Mouse (Mus musculus) midbrain, embryonic 13.5 days (tissue): ENCODE measurements around the gene Ephb6. TPM values are rescaled to one million over a fixed set of nuclear protein-coding genes. Genes with fewer than 3 reads are reported as not detected.
A peak's percentile ranks its signal among the peaks of the same experiment; 100 is the strongest.

Source experiments
- ATAC-seq: fragments of 200-750 bp; cut with Nextera tagmentation; 2 replicates; pipeline ENCODE4 v1.8.0; 2017; ENCODE audit warnings: mild to moderate bottlenecking, moderate TSS enrichment, moderate library complexity
- H3K27ac ChIP-seq: fragments of 300-500 bp; sonication (generic); 2 replicates; pipeline ENCODE4 v1.5.1; 2015; ENCODE audit warnings: inconsistent platforms, mild to moderate bottlenecking, moderate library complexity
- H3K27me3 ChIP-seq: fragments of 300-500 bp; sonication (generic); 2 replicates; pipeline ENCODE4 v1.6.1; 2015; ENCODE audit warnings: mild to moderate bottlenecking, inconsistent platforms
- H3K36me3 ChIP-seq: fragments of 300-500 bp; sonication (generic); 2 replicates; pipeline ENCODE4 v1.6.1; 2015; ENCODE audit warnings: mild to moderate bottlenecking, inconsistent platforms
- H3K4me1 ChIP-seq: fragments of 300-500 bp; sonication (generic); replicated peaks from 2 replicates; pipeline ENCODE4 v1.6.1; 2015; ENCODE audit warnings: inconsistent platforms
- H3K4me2 ChIP-seq: fragments of 300-500 bp; sonication (generic); replicated peaks from 2 replicates; pipeline ENCODE4 v1.6.1; 2015; ENCODE audit warnings: moderate library complexity, mild to moderate bottlenecking, inconsistent platforms
- H3K4me3 ChIP-seq: fragments of 300-500 bp; sonication (generic); replicated peaks from 2 replicates; pipeline ENCODE4 v1.5.1; 2015; ENCODE audit warnings: mild to moderate bottlenecking, inconsistent platforms
- H3K9ac ChIP-seq: fragments of 300-500 bp; sonication (generic); replicated peaks from 2 replicates; pipeline ENCODE4 v1.6.1; 2015; ENCODE audit warnings: mild to moderate bottlenecking, inconsistent platforms
- H3K9me3 ChIP-seq: fragments of 300-500 bp; sonication (generic); 2 replicates; pipeline ENCODE4 v1.6.1; 2016; ENCODE audit warnings: mild to moderate bottlenecking, inconsistent platforms
- WGBS: fragments of 180-500 bp; shearing (Covaris S2); methylation state at CpG from one replicate; pipeline ENCODE4 v1.1.7; 2015; 5-methylcytosine and 5-hydroxymethylcytosine counted together
- polyA plus RNA-seq: library from polyadenylated mRNA; unstranded; fragments of >200 nt; fragmentation: Nextera tagmentation; extraction: Ambion mirVana; gene quantifications from 2 replicates; pipeline ENCODE4 v1.2.1, GENCODE M21; 2015

Ephb6 gene
- polyA plus RNA-seq, 1 experiment from 2014 or later: 26.6 TPM

DNA sequence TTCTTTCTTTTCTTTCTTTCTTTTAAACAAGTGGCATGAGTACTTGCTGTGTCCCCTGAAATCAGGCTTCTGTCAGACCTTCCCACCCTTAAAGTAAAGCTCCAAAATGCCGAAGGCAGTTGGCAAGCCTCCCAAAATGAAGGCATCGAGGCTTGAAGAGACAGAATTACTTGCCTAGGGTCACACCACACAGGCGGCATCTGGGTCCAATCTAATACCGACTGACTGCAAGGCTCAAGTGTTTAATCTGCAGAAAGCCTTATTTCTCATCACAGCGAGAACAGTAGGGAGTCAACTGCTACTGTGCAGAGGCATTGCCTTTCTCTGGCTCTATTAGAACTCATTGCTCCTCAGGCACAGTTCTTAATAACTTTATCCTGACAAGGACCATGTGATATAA lies 28.0 kb upstream of the Ephb6 start:
- H3K4me2 ChIP-seq: no peak overlapping the region
- H3K9me3 ChIP-seq: no peaks in the 10 kb centered on the region
- H3K9ac ChIP-seq: no peak overlapping the region
- no peaks in the 10 kb centered on the region for H3K36me3 ChIP-seq
- no peak overlapping the region for H3K4me3 ChIP-seq
- 49% methylated on average over 5 of the region's 5 CpGs for WGBS
- no peaks in the 10 kb centered on the region for H3K27me3 ChIP-seq
- no peak overlapping the region for H3K27ac ChIP-seq
- peak; percentile 59; the same call in 1 of the 2 replicates for ATAC-seq
- H3K4me1 ChIP-seq: no peaks in the 10 kb centered on the region

DNA sequence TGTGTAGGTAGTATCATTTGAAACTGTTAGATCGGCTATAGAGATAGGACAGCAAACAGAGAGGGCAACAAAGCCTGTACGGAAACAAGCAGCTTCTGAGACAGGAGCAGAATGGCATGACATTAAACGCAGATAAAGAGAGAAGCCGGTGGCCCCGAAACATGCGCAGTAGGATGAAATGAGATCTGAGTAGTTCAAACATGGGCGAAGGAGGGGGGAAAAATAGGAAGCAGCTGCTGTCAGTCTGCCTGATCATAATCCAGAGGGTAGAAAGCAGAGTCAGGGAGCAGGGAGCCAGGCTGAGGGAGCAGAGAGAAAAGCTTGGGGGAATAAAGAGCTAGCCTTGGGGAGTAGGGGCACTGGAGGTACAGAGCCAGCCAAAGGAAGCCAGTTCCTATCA lies 24.0 kb upstream of the Ephb6 start:
- Histone ChIP-seq H3K9me3 (peaks cover 3% of the 10 kb centered on the region; the same call in 1 of the 2 replicates), H3K27ac (no peak overlapping the region), H3K4me2 (no peak overlapping the region), H3K27me3 (no peaks in the 10 kb centered on the region), H3K4me1 (no peaks in the 10 kb centered on the region), H3K9ac (no peak overlapping the region), H3K4me3 (no peak overlapping the region), H3K36me3 (no peaks in the 10 kb centered on the region)
- WGBS: 42% methylated on average over 7 of the region's 7 CpGs
- ATAC-seq: peak; percentile 74

DNA sequence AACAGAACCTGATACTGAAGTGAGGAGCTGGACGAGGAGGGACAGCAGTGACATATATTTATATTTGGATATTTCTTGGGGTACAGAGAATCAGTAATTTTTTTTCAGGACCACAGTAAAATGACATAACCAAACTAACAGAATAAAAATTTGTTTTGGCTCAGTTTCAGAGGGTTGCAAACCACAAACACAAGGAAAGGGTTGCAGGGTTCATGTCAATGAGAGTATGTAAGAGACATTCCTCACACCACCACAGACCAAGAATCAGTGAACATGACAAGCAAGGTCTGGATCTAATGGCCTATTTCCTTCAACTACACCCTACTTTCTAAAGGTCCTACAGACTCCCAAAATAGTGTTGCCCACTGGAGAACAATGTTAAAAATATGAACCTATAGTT lies 23.1 kb upstream of the Ephb6 start:
- H3K9me3 ChIP-seq: peaks cover 3% of the 10 kb centered on the region; the same call in 1 of the 2 replicates

DNA sequence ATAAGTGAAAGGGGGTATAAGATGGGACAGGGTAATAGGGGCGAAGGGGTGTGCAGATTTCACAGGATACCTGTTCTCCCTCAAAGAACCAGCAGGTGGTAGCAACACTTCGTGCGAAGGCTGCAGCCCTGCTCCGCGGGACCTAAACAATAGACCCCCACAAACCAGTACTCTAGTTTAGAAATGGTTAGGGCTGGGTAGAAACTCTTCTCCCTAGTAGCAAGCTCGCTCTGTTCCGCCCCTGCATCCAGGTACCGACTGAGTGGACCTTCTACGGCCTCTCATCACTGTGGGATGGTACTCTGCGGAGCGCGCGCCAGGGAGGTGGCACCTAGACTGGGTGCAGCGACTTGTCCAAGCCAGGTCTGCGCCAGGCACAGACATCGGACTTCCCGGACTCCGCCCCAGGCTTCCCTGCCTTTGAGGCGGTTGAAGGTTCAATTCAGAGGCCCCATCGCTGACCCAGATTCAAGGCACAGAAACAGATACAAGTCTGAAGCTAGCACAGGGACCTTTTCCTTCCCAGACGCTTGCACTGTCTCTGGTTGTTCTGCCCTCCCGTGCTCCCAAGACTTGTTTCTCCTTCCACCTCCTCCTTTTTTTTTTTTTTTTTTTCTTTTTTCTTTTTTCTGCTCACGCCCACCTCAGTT lies 756 bp upstream of the Ephb6 start:
- Histone ChIP-seq H3K27ac (peak overlapping the region; percentile 95), H3K27me3 (no peaks in the 10 kb centered on the region), H3K9me3 (no peaks in the 10 kb centered on the region), H3K4me2 (peak overlapping the region; percentile 64), H3K36me3 (no peaks in the 10 kb centered on the region), H3K9ac (peak overlapping the region; percentile 92), H3K4me1 (peaks cover 32% of the 10 kb centered on the region), H3K4me3 (peak overlapping the region; percentile 77)
- WGBS: under 1% methylated on average over 23 of the region's 23 CpGs
- ATAC-seq: peak; percentile 70

More for the DNA sequence above, 23.1 kb upstream of the Ephb6 start:
- Histone ChIP-seq H3K36me3 (no peaks in the 10 kb centered on the region), H3K4me2 (no peak overlapping the region), H3K27me3 (no peaks in the 10 kb centered on the region), H3K4me1 (no peaks in the 10 kb centered on the region), H3K27ac (no peak overlapping the region), H3K9ac (no peak overlapping the region), H3K4me3 (no peak overlapping the region)
- WGBS: 93% methylated on average over 1 of the region's 1 CpGs
- ATAC-seq: no peak

DNA sequence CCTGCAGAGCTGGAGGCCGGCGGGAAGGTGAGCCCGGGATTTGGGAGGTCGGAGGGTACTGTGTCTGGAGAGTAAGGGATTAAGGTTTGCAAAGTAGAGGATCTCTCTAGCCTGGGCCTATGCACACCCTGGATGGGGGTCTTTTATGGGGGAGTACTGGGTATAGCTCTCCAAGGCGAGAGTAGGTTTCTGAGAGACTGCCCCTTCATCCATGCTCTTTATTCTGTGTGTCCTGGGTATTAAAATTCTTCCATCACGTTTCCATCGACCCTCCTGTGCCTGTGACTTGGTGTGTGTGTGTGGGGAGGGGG lies 467 bp downstream of the Ephb6 start:
- no peaks in the 10 kb centered on the region for H3K9me3 ChIP-seq
- H3K9ac ChIP-seq: peak overlapping the region; percentile 92
- no peaks in the 10 kb centered on the region for H3K27me3 ChIP-seq
- H3K4me2 ChIP-seq: peak overlapping the region; percentile 64
- H3K27ac ChIP-seq: peak overlapping the region; percentile 95
- WGBS: under 1% methylated on average over 7 of the region's 7 CpGs
- peak overlapping the region; percentile 77 for H3K4me3 ChIP-seq
- H3K36me3 ChIP-seq: no peaks in the 10 kb centered on the region
- H3K4me1 ChIP-seq: peaks cover 35% of the 10 kb centered on the region
- ATAC-seq: peak; percentile 68

DNA sequence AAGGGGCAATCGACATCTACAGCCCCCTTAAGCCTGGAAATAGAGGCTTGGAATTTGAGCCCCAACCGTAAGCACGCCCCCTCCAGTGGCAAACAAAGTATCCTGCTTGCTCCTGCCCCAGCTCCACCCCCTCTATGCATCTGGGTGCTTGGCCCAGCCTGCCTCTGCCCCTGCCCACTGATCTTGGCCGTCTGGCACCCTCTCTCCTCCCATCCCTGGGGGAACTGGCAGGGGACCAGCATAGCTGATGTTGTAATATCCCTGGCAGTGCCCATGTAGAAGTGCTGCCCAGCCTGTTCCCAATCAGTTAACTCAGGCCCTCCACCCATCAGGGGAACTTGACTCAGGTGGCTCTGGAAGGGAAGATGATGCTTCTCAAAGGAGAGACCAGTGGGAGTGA lies 932 bp downstream of the Ephb6 start:
- peak; percentile 12 for ATAC-seq
- Histone ChIP-seq H3K36me3 (no peaks in the 10 kb centered on the region), H3K4me1 (peaks cover 35% of the 10 kb centered on the region), H3K9ac (peak overlapping the region; percentile 92), H3K27ac (no peak overlapping the region), H3K4me3 (peak overlapping the region; percentile 77), H3K9me3 (no peaks in the 10 kb centered on the region), H3K4me2 (peak overlapping the region; percentile 64), H3K27me3 (no peaks in the 10 kb centered on the region)
- 6% methylated on average over 4 of the region's 4 CpGs for WGBS

DNA sequence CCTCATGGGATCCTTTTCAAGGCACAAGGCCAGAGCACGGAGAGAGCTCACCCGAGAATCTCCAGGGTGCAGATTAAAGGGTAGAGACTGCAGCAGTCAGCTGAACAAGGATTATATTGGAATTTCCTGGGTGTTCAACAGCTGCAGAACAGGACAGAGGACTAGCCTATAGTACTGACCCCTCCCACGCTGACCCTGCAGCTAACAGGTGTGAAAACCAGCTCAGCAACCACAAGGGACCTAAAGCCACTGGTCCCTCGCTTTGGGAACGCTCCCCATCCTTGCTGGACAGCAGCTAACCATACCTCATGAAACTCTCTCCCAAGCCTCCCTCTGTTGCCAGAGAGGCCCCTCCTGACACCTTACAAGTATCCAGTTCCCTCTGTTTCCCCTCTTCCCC lies 2.4 kb downstream of the Ephb6 start:
- H3K27me3 ChIP-seq: no peaks in the 10 kb centered on the region
- H3K4me1 ChIP-seq: peaks cover 35% of the 10 kb centered on the region
- no peaks in the 10 kb centered on the region for H3K9me3 ChIP-seq
- 0 out of 2 replicates have a peak overlapping the region, but pooled peaks have one; percentile 7 for H3K9ac ChIP-seq
- 68% methylated on average over 5 of the region's 5 CpGs for WGBS
- H3K27ac ChIP-seq: no peak overlapping the region
- H3K4me2 ChIP-seq: peak overlapping the region; percentile 64
- no peaks in the 10 kb centered on the region for H3K36me3 ChIP-seq
- H3K4me3 ChIP-seq: no peak overlapping the region
- ATAC-seq: no peak

DNA sequence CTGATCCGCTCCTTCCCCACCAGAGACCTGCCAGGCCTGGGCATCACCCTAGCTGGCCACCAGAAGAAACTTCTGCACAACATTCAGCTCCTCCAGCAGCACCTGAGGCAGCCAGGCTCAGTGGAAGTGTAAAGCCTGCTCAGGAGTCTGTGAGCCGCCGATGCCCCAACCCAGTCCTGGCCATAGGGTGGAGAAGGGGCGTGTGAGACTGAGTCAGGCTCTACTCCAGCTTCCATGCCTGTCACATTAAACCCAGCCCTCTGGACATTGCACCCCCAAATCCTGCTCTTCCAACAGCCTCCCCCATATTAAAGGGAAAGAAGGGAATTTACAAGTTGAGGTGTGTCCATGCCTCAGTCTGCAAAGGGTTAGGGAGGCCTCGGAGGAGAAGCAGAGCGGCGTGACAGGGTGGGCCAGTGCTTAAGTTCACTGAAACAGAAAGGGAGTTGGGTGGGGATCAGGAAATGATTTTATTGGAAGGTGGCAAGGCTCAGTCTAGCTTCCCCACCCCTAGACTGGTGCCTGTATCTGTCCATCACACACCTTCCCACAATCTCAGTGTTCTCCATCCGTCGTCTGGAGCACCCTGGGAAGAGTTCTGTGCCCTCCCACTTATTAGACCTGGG lies 15.0 kb downstream of the Ephb6 start:
- H3K4me1 ChIP-seq: no peaks in the 10 kb centered on the region
- WGBS: 94% methylated on average over 9 of the region's 9 CpGs

DNA sequence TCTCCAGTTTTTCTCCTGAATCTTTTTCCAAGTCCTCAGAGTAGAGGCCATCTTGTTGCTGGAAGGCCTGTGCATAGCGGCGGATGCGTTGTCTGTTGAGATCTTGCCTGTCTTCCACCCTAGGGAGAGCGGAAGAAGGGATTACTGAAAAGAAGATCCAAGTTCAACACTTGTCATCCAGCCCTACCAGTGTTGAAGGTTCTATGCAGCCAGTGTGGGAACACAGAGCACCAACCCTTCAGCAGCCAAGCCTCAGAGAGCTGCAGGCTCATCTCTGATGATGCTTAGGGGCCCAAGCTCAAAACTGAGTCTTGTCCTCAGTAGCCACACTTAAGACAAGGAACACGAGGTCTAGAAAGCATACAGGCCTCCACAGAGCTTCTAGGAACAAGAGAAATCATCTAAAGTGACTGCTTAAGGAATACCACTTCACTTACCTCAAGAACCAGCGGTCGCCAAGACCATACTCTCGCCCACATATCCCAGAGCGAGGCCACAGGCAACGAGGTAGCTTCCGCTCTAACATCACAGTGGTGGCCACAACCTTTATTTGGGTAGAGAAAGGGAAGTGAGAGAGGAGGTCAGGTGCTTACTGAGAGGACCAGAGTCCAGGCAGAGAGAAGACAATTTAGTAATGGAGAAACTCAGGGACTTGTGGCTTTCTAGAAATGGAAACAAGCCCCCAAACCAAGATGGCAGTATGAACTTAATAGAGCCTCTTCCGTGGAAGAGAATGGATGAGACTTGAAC lies 16.1 kb downstream of the Ephb6 start:
- no peak for ATAC-seq

More for the DNA sequence above, 15.0 kb downstream of the Ephb6 start:
- H3K4me3 ChIP-seq: no peak overlapping the region
- H3K9me3 ChIP-seq: no peaks in the 10 kb centered on the region
- no peaks in the 10 kb centered on the region for H3K27me3 ChIP-seq
- ATAC-seq: no peak
- no peak overlapping the region for H3K4me2 ChIP-seq
- peaks cover 55% of the 10 kb centered on the region for H3K36me3 ChIP-seq
- no peak overlapping the region for H3K9ac ChIP-seq
- H3K27ac ChIP-seq: no peak overlapping the region

DNA sequence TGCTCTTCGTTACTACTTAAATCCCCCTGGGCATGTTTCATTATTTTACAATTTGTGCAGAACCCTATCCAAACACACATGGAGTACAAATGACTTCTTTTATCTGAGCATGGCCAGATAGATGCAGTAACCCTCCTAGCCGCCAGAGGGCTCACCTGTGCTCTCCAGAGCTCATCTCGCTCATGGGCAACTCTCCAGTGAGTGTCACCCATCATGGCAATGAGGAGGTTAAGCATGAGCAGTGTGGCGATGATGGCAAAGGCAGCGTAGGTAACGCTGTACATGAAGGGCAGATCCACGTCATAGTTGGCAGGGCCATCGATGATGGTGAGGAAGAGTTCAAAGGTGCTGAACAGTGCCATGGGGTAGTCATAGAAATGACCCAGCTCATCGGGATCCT lies 17.4 kb downstream of the Ephb6 start:
- no peak overlapping the region for H3K27ac ChIP-seq
- peak; percentile 51; the same call in 1 of the 2 replicates for ATAC-seq
- H3K27me3 ChIP-seq: no peaks in the 10 kb centered on the region
- WGBS: 66% methylated on average over 9 of the region's 9 CpGs
- H3K4me1 ChIP-seq: no peaks in the 10 kb centered on the region
- H3K36me3 ChIP-seq: peaks cover 31% of the 10 kb centered on the region
- no peaks in the 10 kb centered on the region for H3K9me3 ChIP-seq
- no peak overlapping the region for H3K4me3 ChIP-seq
- no peak overlapping the region for H3K9ac ChIP-seq
- no peak overlapping the region for H3K4me2 ChIP-seq

More for the DNA sequence above, 16.1 kb downstream of the Ephb6 start:
- Histone ChIP-seq H3K9ac (no peak overlapping the region), H3K27me3 (no peaks in the 10 kb centered on the region), H3K36me3 (peaks cover 44% of the 10 kb centered on the region), H3K4me2 (no peak overlapping the region), H3K27ac (no peak overlapping the region), H3K9me3 (no peaks in the 10 kb centered on the region), H3K4me1 (no peaks in the 10 kb centered on the region), H3K4me3 (no peak overlapping the region)
- 90% methylated on average over 12 of the region's 12 CpGs for WGBS

DNA sequence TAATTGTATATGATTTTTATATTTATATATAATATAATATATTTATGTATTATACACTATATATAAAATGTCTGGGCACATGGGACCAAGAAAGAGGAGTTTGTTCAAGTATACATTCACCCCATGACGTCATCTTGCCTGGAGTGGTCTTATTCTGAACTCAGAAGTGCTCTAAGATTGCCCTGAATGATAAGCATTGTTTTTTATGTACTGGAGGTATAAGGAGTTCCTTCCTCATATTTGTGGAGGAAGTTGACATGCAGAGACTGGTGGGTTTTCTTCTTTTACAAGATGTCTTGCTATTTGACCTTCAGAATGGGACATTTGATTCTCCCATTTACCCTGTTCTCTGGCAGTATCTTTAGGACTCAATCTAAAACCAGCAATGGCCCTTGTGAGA lies 22.9 kb downstream of the Ephb6 start:
- Histone ChIP-seq H3K36me3 (no peaks in the 10 kb centered on the region), H3K27me3 (no peaks in the 10 kb centered on the region), H3K9me3 (no peaks in the 10 kb centered on the region), H3K4me3 (no peak overlapping the region), H3K9ac (no peak overlapping the region), H3K27ac (no peak overlapping the region), H3K4me2 (no peak overlapping the region), H3K4me1 (no peaks in the 10 kb centered on the region)
- no peak for ATAC-seq
- 91% methylated on average over 1 of the region's 1 CpGs for WGBS

DNA sequence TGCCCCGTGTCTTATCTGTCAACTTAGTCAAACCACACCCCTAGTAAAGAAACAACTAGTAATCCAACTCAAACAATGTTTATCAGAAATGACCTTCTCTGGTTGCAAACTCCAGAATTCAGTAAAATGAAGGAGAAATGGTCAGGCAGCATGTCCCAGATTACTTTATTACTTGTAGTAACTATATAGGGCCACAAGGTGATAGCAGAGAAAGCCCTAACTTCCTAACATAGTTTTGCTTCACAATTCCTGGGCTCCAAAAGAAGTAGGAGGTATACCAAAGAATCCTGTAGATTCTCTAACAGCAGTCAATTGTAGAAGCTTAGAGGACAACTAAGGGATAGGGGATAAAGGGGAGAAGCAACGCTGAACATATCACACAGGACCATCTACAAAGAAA lies 25.5 kb downstream of the Ephb6 start:
- Histone ChIP-seq H3K9ac (no peak overlapping the region), H3K9me3 (no peaks in the 10 kb centered on the region), H3K4me1 (no peaks in the 10 kb centered on the region), H3K4me3 (no peak overlapping the region), H3K4me2 (no peak overlapping the region), H3K36me3 (no peaks in the 10 kb centered on the region), H3K27me3 (no peaks in the 10 kb centered on the region), H3K27ac (no peak overlapping the region)
- WGBS: 75% methylated on average over 2 of the region's 2 CpGs
- no peak for ATAC-seq
